Mouse (Mus musculus): Measurements from ENCODE around the gene Vmn1r221. TPM values are rescaled to one million over a fixed set of nuclear protein-coding genes. Genes with fewer than 3 reads are reported as not detected.

Vmn1r221 gene
- polyA plus RNA-seq, 1 experiment from 2014 or later: not detected

Other genes with a start within 250 kb of the Vmn1r221 start
- not detected in 2 replicates for gene Vmn1r213, start 206.5 kb upstream of the Vmn1r221 start, polyA plus RNA-seq (2015; fragmentation: Nextera tagmentation; extraction: Ambion mirVana)
- not detected in 2 replicates for gene Vmn1r214, start 183.7 kb upstream of the Vmn1r221 start, polyA plus RNA-seq (2015; fragmentation: Nextera tagmentation; extraction: Ambion mirVana)
- gene Vmn1r215, start 146.1 kb upstream of the Vmn1r221 start, polyA plus RNA-seq (2015; fragmentation: Nextera tagmentation; extraction: Ambion mirVana): not detected in 2 replicates
- gene Vmn1r217, start 95.9 kb upstream of the Vmn1r221 start, polyA plus RNA-seq (2015; fragmentation: Nextera tagmentation; extraction: Ambion mirVana): not detected in 2 replicates
- not detected in 2 replicates for gene Vmn1r218, start 81.0 kb upstream of the Vmn1r221 start, polyA plus RNA-seq (2015; fragmentation: Nextera tagmentation; extraction: Ambion mirVana)
- not detected in 2 replicates for gene Vmn1r219, start 54.8 kb upstream of the Vmn1r221 start, polyA plus RNA-seq (2015; fragmentation: Nextera tagmentation; extraction: Ambion mirVana)
- gene Vmn1r220, start 26.2 kb upstream of the Vmn1r221 start, polyA plus RNA-seq (2015; fragmentation: Nextera tagmentation; extraction: Ambion mirVana): not detected in 2 replicates
- gene Vmn1r222, start 21.8 kb downstream of the Vmn1r221 start, polyA plus RNA-seq (2015; fragmentation: Nextera tagmentation; extraction: Ambion mirVana): not detected in 2 replicates
- not detected in 2 replicates for gene Vmn1r223, start 33.0 kb downstream of the Vmn1r221 start, polyA plus RNA-seq (2015; fragmentation: Nextera tagmentation; extraction: Ambion mirVana)
- gene Zfp322a, start 155.1 kb downstream of the Vmn1r221 start, polyA plus RNA-seq (2015; fragmentation: Nextera tagmentation; extraction: Ambion mirVana): 34.5 and 40.5 TPM in 2 replicates
- gene Abt1, start 209.7 kb downstream of the Vmn1r221 start, polyA plus RNA-seq (2015; fragmentation: Nextera tagmentation; extraction: Ambion mirVana): 11.2 TPM in 2 replicates